Mouse (Mus musculus) stomach, embryonic 15.5 days (tissue): ENCODE results near the gene Cst3. TPM values are rescaled to one million over a fixed set of nuclear protein-coding genes. Genes with fewer than 3 reads are reported as not detected.

Experiments used
- ATAC-seq: fragments of 200-750 bp; cut with Nextera tagmentation; 2 replicates; pipeline ENCODE4 v1.8.0; 2017; ENCODE audit warnings: low read depth, moderate number of reproducible peaks, moderate TSS enrichment; ENCODE audit not compliant: insufficient read depth, low FRiP score
- H3K27ac ChIP-seq: fragments of 300-500 bp; sonication (generic); 2 replicates; pipeline ENCODE4 v1.5.1; 2015; ENCODE audit warnings: mild to moderate bottlenecking, inconsistent platforms
- H3K27me3 ChIP-seq: fragments of 300-500 bp; sonication (generic); replicated peaks from 2 replicates; pipeline ENCODE4 v1.6.1; 2015; ENCODE audit warnings: inconsistent platforms
- H3K36me3 ChIP-seq: fragments of 300-500 bp; sonication (generic); 2 replicates; pipeline ENCODE4 v1.6.1; 2015; ENCODE audit warnings: inconsistent platforms
- H3K4me1 ChIP-seq: fragments of 300-500 bp; sonication (generic); 2 replicates; pipeline ENCODE4 v1.6.1; 2015; ENCODE audit warnings: inconsistent platforms
- H3K4me2 ChIP-seq: fragments of 300-500 bp; sonication (generic); 2 replicates; pipeline ENCODE4 v1.6.1; 2015; ENCODE audit warnings: mild to moderate bottlenecking, inconsistent platforms
- H3K4me3 ChIP-seq: fragments of 300-500 bp; sonication (generic); replicated peaks from 2 replicates; pipeline ENCODE4 v1.5.1; 2015; ENCODE audit warnings: inconsistent platforms
- H3K9ac ChIP-seq: fragments of 300-500 bp; sonication (generic); 2 replicates; pipeline ENCODE4 v1.6.1; 2015; ENCODE audit warnings: inconsistent platforms
- H3K9me3 ChIP-seq: fragments of 300-500 bp; sonication (generic); 2 replicates; pipeline ENCODE4 v1.6.1; 2016; ENCODE audit warnings: inconsistent platforms
- WGBS: fragments of 180-500 bp; shearing (Covaris S2); methylation state at CpG from one replicate; pipeline ENCODE4 v1.1.7; 2015; 5-methylcytosine and 5-hydroxymethylcytosine counted together
- polyA plus RNA-seq: library from polyadenylated mRNA; unstranded; fragments of >200 nt; fragmentation: Nextera tagmentation; extraction: Ambion mirVana; gene quantifications from 2 replicates; pipeline ENCODE4 v1.2.1, GENCODE M21; 2015

The Cst3 gene
- 456 and 486 TPM in 2 replicates for polyA plus RNA-seq

GRCm38 (mm10) chr2:148875335-148875811 is at the start of gene Cst3:
Cst3 (minus strand) TSS chr2:148875692.
- peaks cover 11% of the 10 kb centered on the region for H3K36me3 ChIP-seq
- H3K4me2 ChIP-seq = peak within 1 kb of the TSS; percentile 80
- H3K27me3 ChIP-seq = no peaks in the 10 kb centered on the region
- H3K9me3 ChIP-seq = no peaks in the 10 kb centered on the region
- H3K4me1 ChIP-seq = peaks cover 20% of the 10 kb centered on the region
- H3K4me3 ChIP-seq = peak within 1 kb of the TSS; percentile 95
- peak within 1 kb of the TSS; percentile 97 for H3K27ac ChIP-seq
- H3K9ac ChIP-seq = peak within 1 kb of the TSS; percentile 91
- WGBS = 0% methylated on average over 18 of the region's 19 CpGs
- peak; percentile 95 for ATAC-seq

GRCm38 (mm10) chr2:148902286-148902685 is 26.8 kb upstream of the Cst3 start:
- WGBS = 10% methylated on average over 5 of the region's 5 CpGs
- peak overlapping the region; percentile 17; the same call in 1 of the 2 replicates for H3K4me2 ChIP-seq
- peak; percentile 58; the same call in 1 of the 2 replicates for ATAC-seq

GRCm38 (mm10) chr2:148900305-148900704 is 24.8 kb upstream of the Cst3 start:
- Histone ChIP-seq H3K4me3 (no peak overlapping the region), H3K9me3 (no peaks in the 10 kb centered on the region), H3K4me1 (no peaks in the 10 kb centered on the region), H3K9ac (no peak overlapping the region), H3K27me3 (no peaks in the 10 kb centered on the region), H3K36me3 (no peaks in the 10 kb centered on the region), H3K27ac (no peak overlapping the region), H3K4me2 (no peak overlapping the region)
- WGBS = 64% methylated on average over 4 of the region's 4 CpGs
- ATAC-seq = no peak

More at GRCm38 (mm10) chr2:148902286-148902685, 26.8 kb upstream of the Cst3 start:
- Histone ChIP-seq H3K9ac (no peak overlapping the region), H3K27ac (no peak overlapping the region), H3K36me3 (no peaks in the 10 kb centered on the region), H3K4me3 (no peak overlapping the region), H3K9me3 (no peaks in the 10 kb centered on the region), H3K4me1 (no peaks in the 10 kb centered on the region), H3K27me3 (no peaks in the 10 kb centered on the region)

- no peak for ATAC-seq
- H3K9ac ChIP-seq = no peak overlapping the region
- H3K27ac ChIP-seq = no peak overlapping the region
- 55% methylated on average over 1 of the region's 1 CpGs for WGBS
- no peaks in the 10 kb centered on the region for H3K27me3 ChIP-seq
- H3K9me3 ChIP-seq = no peaks in the 10 kb centered on the region
- H3K4me3 ChIP-seq = no peak overlapping the region
- H3K36me3 ChIP-seq = no peaks in the 10 kb centered on the region
- H3K4me1 ChIP-seq = no peaks in the 10 kb centered on the region
- H3K4me2 ChIP-seq = no peak overlapping the region
Observed at GRCm38 (mm10) chr2:148896219-148896618, 20.7 kb upstream of the Cst3 start.

GRCm38 (mm10) chr2:148893107-148893506 is 17.6 kb upstream of the Cst3 start:
- Histone ChIP-seq H3K27me3 (no peaks in the 10 kb centered on the region), H3K4me1 (no peaks in the 10 kb centered on the region), H3K36me3 (no peaks in the 10 kb centered on the region), H3K27ac (no peak overlapping the region), H3K4me3 (no peak overlapping the region), H3K9me3 (no peaks in the 10 kb centered on the region), H3K4me2 (no peak overlapping the region), H3K9ac (no peak overlapping the region)
- ATAC-seq = no peak

GRCm38 (mm10) chr2:148890021-148890851 is 14.7 kb upstream of the Cst3 start:
- ATAC-seq = peak; percentile 50; the same call in 1 of the 2 replicates
- Histone ChIP-seq H3K27me3 (no peaks in the 10 kb centered on the region), H3K9ac (no peak overlapping the region), H3K4me2 (no peak overlapping the region), H3K4me1 (no peaks in the 10 kb centered on the region), H3K9me3 (no peaks in the 10 kb centered on the region), H3K36me3 (no peaks in the 10 kb centered on the region), H3K4me3 (no peak overlapping the region), H3K27ac (no peak overlapping the region)
- 52% methylated on average over 5 of the region's 5 CpGs for WGBS

GRCm38 (mm10) chr2:148889331-148890010 is 14.0 kb upstream of the Cst3 start:
- Histone ChIP-seq H3K4me2 (no peak overlapping the region), H3K36me3 (no peaks in the 10 kb centered on the region), H3K9ac (no peak overlapping the region), H3K27me3 (no peaks in the 10 kb centered on the region), H3K9me3 (no peaks in the 10 kb centered on the region), H3K4me1 (no peaks in the 10 kb centered on the region), H3K4me3 (no peak overlapping the region), H3K27ac (no peak overlapping the region)
- no peak for ATAC-seq
- WGBS = 62% methylated on average over 3 of the region's 3 CpGs

- no peaks in the 10 kb centered on the region for H3K36me3 ChIP-seq
- no peaks in the 10 kb centered on the region for H3K9me3 ChIP-seq
- no peak for ATAC-seq
- H3K4me1 ChIP-seq = no peaks in the 10 kb centered on the region
- H3K27ac ChIP-seq = no peak overlapping the region
- H3K4me3 ChIP-seq = no peak overlapping the region
- H3K9ac ChIP-seq = no peak overlapping the region
- no peaks in the 10 kb centered on the region for H3K27me3 ChIP-seq
- no peak overlapping the region for H3K4me2 ChIP-seq
- WGBS = 72% methylated on average over 3 of the region's 3 CpGs
Observed at GRCm38 (mm10) chr2:148888872-148889271, 13.4 kb upstream of the Cst3 start.

GRCm38 (mm10) chr2:148884738-148885137 is 9.2 kb upstream of the Cst3 start:
- Histone ChIP-seq H3K9ac (no peak overlapping the region), H3K27me3 (no peaks in the 10 kb centered on the region), H3K36me3 (no peaks in the 10 kb centered on the region), H3K4me2 (no peak overlapping the region), H3K9me3 (no peaks in the 10 kb centered on the region), H3K4me1 (no peaks in the 10 kb centered on the region), H3K27ac (no peak overlapping the region), H3K4me3 (no peak overlapping the region)
- ATAC-seq = no peak

GRCm38 (mm10) chr2:148879199-148879598 is 3.7 kb upstream of the Cst3 start:
- no peak overlapping the region for H3K27ac ChIP-seq
- WGBS = 59% methylated on average over 1 of the region's 1 CpGs
- H3K9me3 ChIP-seq = no peaks in the 10 kb centered on the region
- no peak for ATAC-seq
- peaks cover 7% of the 10 kb centered on the region for H3K4me1 ChIP-seq
- no peaks in the 10 kb centered on the region for H3K36me3 ChIP-seq
- no peak overlapping the region for H3K4me2 ChIP-seq
- no peak overlapping the region for H3K9ac ChIP-seq
- H3K4me3 ChIP-seq = no peak overlapping the region
- no peaks in the 10 kb centered on the region for H3K27me3 ChIP-seq

GRCm38 (mm10) chr2:148878641-148879130 is 3.2 kb upstream of the Cst3 start:
- Histone ChIP-seq H3K9ac (no peak overlapping the region), H3K36me3 (no peaks in the 10 kb centered on the region), H3K27me3 (no peaks in the 10 kb centered on the region), H3K4me1 (peaks cover 12% of the 10 kb centered on the region), H3K27ac (no peak overlapping the region), H3K4me2 (no peak overlapping the region), H3K4me3 (no peak overlapping the region), H3K9me3 (no peaks in the 10 kb centered on the region)
- ATAC-seq = no peak
- 16% methylated on average over 2 of the region's 2 CpGs for WGBS
